Mouse (Mus musculus): ENCODE measurements around the gene Selplg. TPM values are rescaled to one million over a fixed set of nuclear protein-coding genes. Genes with fewer than 3 reads are reported as not detected.

Gene Selplg
- total RNA-seq, 1 experiment from 2014 or later: 108 TPM

- ATAC-seq (replicated peaks; ENCODE audit: low read depth, poor library complexity, severe bottlenecking): peak; percentile 20
These were observed 56.1 kb downstream of the Selplg start for GRCm38 (mm10) chr5:113776128-113776895.

DNA sequence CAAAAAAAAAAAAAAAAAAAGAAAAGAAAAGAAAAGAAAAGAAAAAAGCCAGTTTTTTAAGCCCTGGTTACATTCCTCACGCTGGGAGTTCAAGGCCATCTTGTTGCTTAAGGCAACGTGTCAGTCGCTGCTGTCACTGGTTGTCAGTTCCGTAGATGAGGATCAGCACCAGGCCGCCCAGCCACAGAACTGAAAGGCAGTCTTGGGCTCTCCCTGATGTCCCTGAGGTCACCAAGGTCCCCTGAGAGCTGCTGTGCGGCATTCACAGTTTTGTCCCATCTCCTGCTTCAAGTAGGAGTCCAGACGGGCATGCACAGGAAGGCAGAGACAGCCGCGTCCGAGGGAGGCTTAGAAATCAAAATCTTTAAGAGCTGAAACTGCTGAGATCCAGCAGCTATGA lies 56.9 kb downstream of the Selplg start:
- ATAC-seq (replicated peaks; ENCODE audit: low read depth, poor library complexity, severe bottlenecking): no peak

GRCm38 (mm10) chr5:113773664-113774063 lies 58.8 kb downstream of the Selplg start:
- ATAC-seq (replicated peaks; ENCODE audit: low read depth, poor library complexity, severe bottlenecking): peak; percentile 56

GRCm38 (mm10) chr5:113772905-113773519 lies 59.4 kb downstream of the Selplg start:
- ATAC-seq (replicated peaks; ENCODE audit: low read depth, poor library complexity, severe bottlenecking): no peak

DNA sequence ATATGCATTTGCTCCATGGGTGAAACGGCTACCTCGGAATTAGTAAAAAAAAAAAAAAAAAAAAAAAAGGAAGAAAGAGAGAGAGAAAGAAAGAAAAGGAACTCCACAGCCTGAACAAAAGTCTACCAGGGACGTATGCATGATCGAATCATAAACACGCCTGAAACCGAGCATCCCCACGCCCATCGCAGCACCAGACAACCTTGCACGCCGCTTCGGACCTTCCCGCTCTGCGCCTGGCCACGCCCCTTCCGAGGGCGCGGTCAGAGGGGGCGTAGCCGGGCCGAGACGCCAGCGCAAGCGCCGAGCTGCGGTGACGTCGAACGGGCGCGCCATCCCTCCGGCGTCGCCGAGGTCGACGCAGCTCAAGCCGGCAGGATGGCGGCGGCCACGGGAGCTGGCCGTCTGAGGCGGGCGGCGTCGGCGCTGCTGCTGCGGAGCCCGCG lies 60.0 kb downstream of the Selplg start, which contains the start of the genes Sart3 and Iscu:
Gene Sart3 (minus strand): TSS at position 61 of the 446 bp plus-strand sequence.
Gene Iscu (plus strand): TSS at position 299 of the 446 bp plus-strand sequence.
- ATAC-seq (replicated peaks; ENCODE audit: low read depth, poor library complexity, severe bottlenecking): peak; percentile 66

GRCm38 (mm10) chr5:113771213-113772162 lies 61.0 kb downstream of the Selplg start:
- ATAC-seq (replicated peaks; ENCODE audit: low read depth, poor library complexity, severe bottlenecking): peak; percentile 71

GRCm38 (mm10) chr5:113768806-113769205 lies 63.6 kb downstream of the Selplg start:
- ATAC-seq (replicated peaks; ENCODE audit: low read depth, poor library complexity, severe bottlenecking): no peak

Other genes with a start within 250 kb of the Selplg start
- gene Cmklr1, start 182.2 kb downstream of the Selplg start, total RNA-seq (2017): 0.27 TPM in 1 of 2 replicates, not detected in the other
- not detected in 2 replicates for gene 1700069L16Rik, start 107.9 kb downstream of the Selplg start, total RNA-seq (2017)
- gene Ficd, start 96.8 kb downstream of the Selplg start, total RNA-seq (2017): 0.50 and 0.58 TPM in 2 replicates
- gene Sart3, start 60.1 kb downstream of the Selplg start, total RNA-seq (2017): 45.7 and 62.7 TPM in 2 replicates
- gene Iscu, start 59.9 kb downstream of the Selplg start, total RNA-seq (2017): 78.7 and 91.1 TPM in 2 replicates
- 2.7 and 3.6 TPM in 2 replicates for gene Tmem119, start 32.1 kb downstream of the Selplg start, total RNA-seq (2017)
- 92.4 and 106 TPM in 2 replicates for gene Coro1c, start 76.1 kb upstream of the Selplg start, total RNA-seq (2017)
- 3.3 and 7.0 TPM in 2 replicates for gene Ssh1, start 161.2 kb upstream of the Selplg start, total RNA-seq (2017)
- not detected in 2 replicates for gene Dao, start 171.1 kb upstream of the Selplg start, total RNA-seq (2017)
- gene Usp30, start 232.8 kb upstream of the Selplg start, total RNA-seq (2017): 5.8 and 6.7 TPM in 2 replicates

Measured in common myeloid progenitor, adult 5-6 weeks (primary cell).